Mouse (Mus musculus) layer of hippocampus, postnatal 36 days (tissue): ENCODE measurements around the gene Nav1. TPM values are rescaled to one million over a fixed set of nuclear protein-coding genes. Genes with fewer than 3 reads are reported as not detected.
A peak's percentile ranks its signal among the peaks of the same experiment; 100 is the strongest.

Experiments
- DNase-seq, 2 experiments: peaks; one replicate each; pipeline ENCODE4 v3.0.0; 2022
- total RNA-seq, 2 experiments: library from RNA; stranded (reverse); gene quantifications; 2 replicates each; pipeline ENCODE4 v1.2.3; 2021

The Nav1 gene
- total RNA-seq, 2 experiments from 2014 or later, result 64.6 to 75.1 TPM

DNA sequence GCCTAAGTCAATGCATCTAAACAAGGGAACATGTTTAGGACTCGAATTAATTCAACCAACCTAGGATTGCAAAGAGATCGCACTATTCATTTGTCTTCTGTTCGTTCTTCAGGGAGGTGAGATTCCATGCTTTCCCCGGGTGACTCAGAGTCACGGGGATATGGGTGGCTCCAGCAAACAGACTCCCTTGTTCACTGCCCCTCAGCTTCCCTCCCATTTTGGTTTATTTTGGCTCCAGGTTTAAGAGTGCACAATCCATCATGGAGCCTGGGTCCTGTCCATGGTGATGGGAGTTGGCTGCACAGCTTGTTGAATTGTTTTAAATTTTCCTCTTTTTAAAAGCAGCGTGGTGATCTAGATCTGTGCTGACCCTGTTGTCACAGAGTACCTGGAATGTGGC lies 123.1 kb downstream of the Nav1 start:
- no peak for DNase-seq

- no peak for DNase-seq
These were observed 124.4 kb downstream of the Nav1 start for GRCm38 (mm10) chr1:135482666-135483065.

- DNase-seq, result no peak
These were observed 125.4 kb downstream of the Nav1 start for GRCm38 (mm10) chr1:135481656-135482055.

GRCm38 (mm10) chr1:135480815-135481214 lies 126.3 kb downstream of the Nav1 start:
- no peak for DNase-seq

- DNase-seq, result no peak
These were observed 131.6 kb downstream of the Nav1 start for GRCm38 (mm10) chr1:135475571-135475895.

- no peak for DNase-seq
These were observed 132.1 kb downstream of the Nav1 start for GRCm38 (mm10) chr1:135474861-135475570.

DNA sequence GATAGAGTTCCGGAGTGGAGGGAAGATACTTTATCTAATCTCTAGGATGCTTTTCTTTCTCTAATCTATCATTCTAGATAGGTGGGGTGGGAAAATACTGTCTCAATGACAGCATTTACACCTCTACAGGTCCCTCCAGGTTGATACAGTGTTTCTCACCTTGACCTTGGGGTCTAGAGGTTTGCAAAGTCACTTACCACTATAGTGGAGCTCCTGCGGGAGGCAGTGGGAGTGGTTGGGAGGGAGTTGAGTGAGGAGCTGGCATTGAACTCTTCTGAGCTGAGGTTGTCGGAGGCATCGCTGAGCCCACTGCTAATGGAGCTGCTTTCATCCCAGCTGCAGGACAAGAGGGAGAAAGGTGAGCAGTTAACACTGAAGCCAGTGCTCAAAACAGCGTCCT lies 134.6 kb downstream of the Nav1 start:
- no peak for DNase-seq

- no peak for DNase-seq
These were observed 135.4 kb downstream of the Nav1 start for GRCm38 (mm10) chr1:135471742-135472141.

DNA sequence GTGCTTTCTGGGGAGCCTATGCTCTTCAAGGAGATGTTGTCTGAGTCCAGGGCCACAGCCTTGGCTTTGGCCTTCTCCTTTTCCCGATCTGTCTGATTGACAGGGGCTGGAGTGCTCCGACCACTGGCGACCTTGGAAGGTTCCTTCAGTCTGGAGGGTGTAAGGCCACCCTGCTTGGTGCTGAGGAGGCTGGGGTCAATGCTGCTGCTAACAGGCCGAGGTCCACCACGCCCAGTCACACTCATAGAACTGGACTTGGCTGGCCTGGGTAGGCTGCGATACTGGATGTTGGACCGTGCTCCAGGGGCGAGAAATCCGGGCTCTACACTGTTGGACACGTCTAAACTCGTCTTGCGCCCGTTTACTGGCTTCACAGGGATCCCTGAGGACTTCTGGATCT lies 136.5 kb downstream of the Nav1 start:
- DNase-seq, result no peak

DNA sequence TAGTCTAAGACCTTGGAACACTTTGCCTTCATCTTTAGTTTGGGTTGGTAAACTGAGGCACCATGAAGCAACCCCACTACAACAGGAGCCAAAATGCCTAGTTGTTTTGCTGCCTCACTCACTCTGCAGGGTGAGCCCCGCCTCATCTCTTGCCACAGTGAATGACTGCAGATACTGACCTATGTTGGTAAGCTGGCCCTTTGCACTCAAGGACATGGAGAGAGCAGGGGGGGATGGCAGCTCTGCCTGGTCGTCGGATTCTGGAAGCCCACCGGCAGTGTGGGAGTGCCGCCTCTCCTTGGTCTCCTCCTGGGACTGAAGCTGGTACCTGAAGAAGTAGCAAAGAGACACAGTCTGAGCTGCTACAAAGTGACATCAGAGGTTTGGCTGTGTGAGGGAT lies 139.6 kb downstream of the Nav1 start:
- DNase-seq, result no peak

- no peak for DNase-seq
These were observed 140.2 kb downstream of the Nav1 start for GRCm38 (mm10) chr1:135466935-135467334.

DNA sequence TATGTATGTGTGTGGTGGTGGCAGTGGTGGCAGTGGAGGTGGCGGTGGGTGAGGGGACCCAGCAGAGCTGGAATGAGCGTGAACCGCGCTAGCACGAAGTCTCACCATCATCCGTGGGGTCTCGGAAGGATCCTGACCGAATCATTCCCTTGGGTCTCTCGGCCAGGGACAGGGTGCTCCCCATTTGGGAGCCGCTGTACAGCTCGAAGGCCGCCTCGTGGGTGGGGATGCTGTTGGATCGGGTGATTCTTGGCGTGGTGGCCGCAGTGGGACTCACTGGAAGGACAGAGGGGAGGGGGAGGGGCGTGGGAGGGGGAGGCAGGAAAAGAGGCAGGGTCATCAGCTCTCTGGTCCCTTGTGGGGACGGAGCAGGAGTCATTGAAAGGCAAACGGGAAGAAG lies 141.4 kb downstream of the Nav1 start:
- no peak for DNase-seq

- DNase-seq, result no peak
These were observed 144.4 kb downstream of the Nav1 start for GRCm38 (mm10) chr1:135462736-135463135.

GRCm38 (mm10) chr1:135462304-135462703 lies 144.8 kb downstream of the Nav1 start:
- no peak for DNase-seq

- DNase-seq, result peak; percentile 66 to 73
These were observed 145.9 kb downstream of the Nav1 start for GRCm38 (mm10) chr1:135461097-135461730.

GRCm38 (mm10) chr1:135460521-135460920 lies 146.6 kb downstream of the Nav1 start:
- DNase-seq, result no peak

GRCm38 (mm10) chr1:135457860-135458259 lies 149.2 kb downstream of the Nav1 start:
- no peak for DNase-seq

- DNase-seq, result no peak
These were observed 154.8 kb downstream of the Nav1 start for GRCm38 (mm10) chr1:135452259-135452658.

- no peak for DNase-seq
These were observed 155.7 kb downstream of the Nav1 start for GRCm38 (mm10) chr1:135451419-135451818.

GRCm38 (mm10) chr1:135449876-135450275 lies 157.2 kb downstream of the Nav1 start:
- DNase-seq, result no peak

- no peak for DNase-seq
These were observed 158.2 kb downstream of the Nav1 start for GRCm38 (mm10) chr1:135448940-135449339.

- DNase-seq, result no peak
These were observed 163.6 kb downstream of the Nav1 start for GRCm38 (mm10) chr1:135443506-135443905.

DNA sequence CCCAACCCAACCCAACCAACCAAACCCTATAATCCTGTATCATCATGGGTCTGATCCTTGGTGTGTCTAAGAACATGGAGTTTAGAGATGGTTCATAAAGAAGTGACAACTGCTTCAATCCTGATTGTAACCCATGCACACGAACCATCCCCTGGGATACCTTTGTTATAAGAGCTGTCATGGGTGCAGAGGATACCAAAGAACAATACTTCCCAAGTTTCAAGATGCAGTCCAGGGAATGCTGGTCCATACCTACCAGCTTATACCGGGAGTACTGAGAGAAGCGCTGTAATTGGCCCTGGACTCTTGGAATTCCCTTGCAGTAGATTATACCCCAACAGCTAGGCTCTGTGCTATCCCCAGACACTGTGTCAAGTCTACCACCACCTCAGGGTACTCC lies 165.2 kb downstream of the Nav1 start:
- DNase-seq, result no peak

- no peak for DNase-seq
These were observed 166.1 kb downstream of the Nav1 start for GRCm38 (mm10) chr1:135440986-135441385.

- no peak for DNase-seq
These were observed 168.3 kb downstream of the Nav1 start for GRCm38 (mm10) chr1:135438801-135439200.
